Mouse (Mus musculus): ENCODE data around the gene Ctxn2. TPM values are rescaled to one million over a fixed set of nuclear protein-coding genes. Genes with fewer than 3 reads are reported as not detected.
"Not testable (repeated sequence)": the region's sequence is repeated elsewhere in the genome, so short reads cannot be mapped to it uniquely, and the experiment has no call there.

The Ctxn2 gene
- not detected in 2 replicates for total RNA-seq (2012; rRNA removed)
- not detected in 2 replicates for total RNA-seq (2014; rRNA removed)
- polyA plus RNA-seq (2012; ENCODE audit: insufficient read length, low read depth): not detected in 2 replicates

DNA sequence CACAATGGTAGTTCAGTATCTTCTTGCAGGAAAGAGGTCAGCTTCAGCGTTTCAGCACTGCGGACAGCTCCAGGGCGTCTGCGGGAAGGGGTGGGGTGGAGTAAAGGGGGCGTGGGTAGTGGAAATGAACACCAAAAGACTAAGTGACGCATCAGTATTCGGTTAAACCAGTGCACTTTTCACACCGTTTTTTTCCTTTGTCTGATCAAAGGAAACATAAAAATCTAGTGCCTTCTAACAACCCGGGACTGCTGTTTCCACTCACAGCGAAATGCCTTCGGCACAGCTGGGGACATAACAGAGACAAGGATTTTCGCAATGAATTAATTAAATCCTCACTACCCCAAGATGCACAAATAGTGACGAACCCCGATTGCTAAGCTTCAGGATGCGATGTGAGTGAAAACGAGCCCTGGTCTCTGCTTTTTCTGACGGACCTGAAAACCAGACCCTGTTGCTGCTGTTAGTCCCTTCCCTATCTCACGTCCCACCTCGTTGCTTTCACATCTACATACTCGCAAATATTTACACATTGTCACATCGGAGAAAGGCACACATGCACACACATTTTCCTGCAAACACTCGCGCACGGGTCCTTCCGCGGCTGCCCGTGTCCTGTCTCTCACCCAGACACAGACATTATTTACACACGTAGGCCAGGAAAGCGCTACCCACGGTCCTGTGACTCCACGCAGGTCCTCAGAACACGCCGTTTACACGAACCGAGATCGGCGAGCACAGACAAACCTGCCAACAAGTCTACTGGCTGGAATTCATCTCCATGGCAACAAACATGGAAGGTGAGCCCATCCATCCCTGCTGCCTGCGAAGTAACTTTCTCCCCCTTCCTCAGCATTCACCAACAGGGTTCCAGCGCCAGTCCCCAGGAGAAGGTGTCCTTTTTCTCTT is at the start of gene Ctxn2:
Gene Ctxn2, plus strand, starts transcription at position 790 of the 909 bp plus-strand sequence.
- H3K4me2 ChIP-seq (ENCODE audit: insufficient read depth, low read depth, poor library complexity, severe bottlenecking): no peak within 1 kb of the TSS
- H3K79me2 ChIP-seq (replicated peaks; ENCODE audit: control insufficient read depth, extremely low read depth, insufficient read depth, poor library complexity, severe bottlenecking): no peaks in the 10 kb centered on the region
- no peak for DNase-seq (ENCODE audit: extremely low read depth)
- H3K4me3 ChIP-seq (replicated peaks in 1 of 3; ENCODE audit: low read depth in 2 of 3, low read length in 2 of 3, poor library complexity in 1 of 3): no peak within 1 kb of the TSS
- TF ChIP-seq USF2 (conservative IDR thresholded peaks at IDR 0.05; ENCODE audit: low read depth, low read length): no peak
- no peak for TF ChIP-seq TBP (conservative IDR thresholded peaks at IDR 0.05; ENCODE audit: low read depth, low read length)
- TF ChIP-seq JUND (conservative IDR thresholded peaks at IDR 0.05; ENCODE audit: low read depth, low read length): no peak
- TF ChIP-seq ELF1 (IDR thresholded peaks at IDR 0.05; ENCODE audit: low read depth, low read length): no peak
- no peak for TF ChIP-seq KAT2A (IDR thresholded peaks at IDR 0.05; ENCODE audit: insufficient replicate concordance, low read length)
- TF ChIP-seq RCOR1 (conservative IDR thresholded peaks at IDR 0.05; ENCODE audit: low read depth, low read length): no peak
- TF ChIP-seq POLR2AphosphoS2 (IDR thresholded peaks at IDR 0.05; ENCODE audit: low read depth, low read length): no peak
- no peak for TF ChIP-seq ZC3H11A (IDR thresholded peaks at IDR 0.05; ENCODE audit: low read depth, low read length)
- no peak for TF ChIP-seq MXI1 (IDR thresholded peaks at IDR 0.05; ENCODE audit: low read depth, low read length)
- no peak for TF ChIP-seq MAZ (IDR thresholded peaks at IDR 0.05; ENCODE audit: low read depth, low read length)
- TF ChIP-seq ETS1 (conservative IDR thresholded peaks at IDR 0.05; ENCODE audit: low read depth, low read length): no peak
- no peak for TF ChIP-seq RAD21 (IDR thresholded peaks at IDR 0.05; ENCODE audit: low read depth, low read length)
- no peak for TF ChIP-seq USF1 (IDR thresholded peaks at IDR 0.05; ENCODE audit: low read depth, low read length)
- TF ChIP-seq TCF12 (IDR thresholded peaks at IDR 0.05; ENCODE audit: low read depth, low read length): no peak
- no peak for TF ChIP-seq SMC3 (IDR thresholded peaks at IDR 0.05; ENCODE audit: low read depth, low read length)
- TF ChIP-seq BHLHE40 (IDR thresholded peaks at IDR 0.05; ENCODE audit: low read depth, low read length): no peak
- TF ChIP-seq UBTF (IDR thresholded peaks at IDR 0.05; ENCODE audit: low read depth, low read length): no peak
- no peak for TF ChIP-seq ZNF384 (IDR thresholded peaks at IDR 0.05; ENCODE audit: low read depth, low read length)
- in situ Hi-C loops (cut with MboI; ENCODE audit: low pct_ligation_motif_present, low pct_unique_long_range_greater_than_20kb, low sequenced_read_pairs) (no loop called here), dilution Hi-C loops (cut with MboI; ENCODE audit: extremely low pct_ligation_motif_present, extremely low pct_unique_long_range_greater_than_20kb, low sequenced_read_pairs) (no loop called here)
- no peak within 1 kb of the TSS for H3K27ac ChIP-seq (ENCODE audit: insufficient read depth, low read depth)
- H3K4me1 ChIP-seq (ENCODE audit: control insufficient read depth in 1 of 2, insufficient read depth in 2 of 2): no peaks in the 10 kb centered on the region
- no peaks in the 10 kb centered on the region for H3K27me3 ChIP-seq (replicated peaks)
- H3K9ac ChIP-seq (ENCODE audit: insufficient read depth, low read depth): no peak within 1 kb of the TSS
- H3K36me3 ChIP-seq (replicated peaks in 1 of 2; ENCODE audit: control insufficient read depth in 1 of 2, insufficient read depth in 1 of 2, low read length in 1 of 2): no peaks in the 10 kb centered on the region
- peaks cover 14% of the 10 kb centered on the region for H3K9me3 ChIP-seq (replicated peaks; ENCODE audit: low read length)

DNA sequence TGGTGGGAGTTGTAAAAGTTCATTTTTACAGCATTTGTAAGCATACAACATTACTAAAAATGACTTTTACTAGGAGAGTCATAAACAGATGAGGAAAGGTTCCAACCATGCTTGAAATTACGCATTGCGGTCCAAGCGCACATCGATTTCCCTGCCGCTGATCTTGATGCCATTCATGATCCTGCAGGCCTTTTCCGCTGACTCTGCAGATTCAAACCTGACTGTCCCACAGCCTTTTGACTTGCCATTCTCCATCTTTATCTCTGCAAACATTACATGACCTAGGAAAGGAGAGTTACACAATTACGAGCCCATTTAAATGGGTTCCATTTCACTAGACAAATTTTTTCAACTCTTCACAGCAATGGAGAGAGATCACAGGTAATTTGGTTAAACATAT is 47.7 kb upstream of the Ctxn2 start:
- H3K4me3 ChIP-seq (replicated peaks in 1 of 3; ENCODE audit: low read depth in 2 of 3, low read length in 2 of 3, poor library complexity in 1 of 3): no peak overlapping the region
- H3K79me2 ChIP-seq (replicated peaks; ENCODE audit: control insufficient read depth, extremely low read depth, insufficient read depth, poor library complexity, severe bottlenecking): no peaks in the 10 kb centered on the region
- DNase-seq (ENCODE audit: extremely low read depth): no peak
- H3K4me1 ChIP-seq (ENCODE audit: control insufficient read depth in 1 of 2, insufficient read depth in 2 of 2): no peaks in the 10 kb centered on the region
- H3K4me2 ChIP-seq (ENCODE audit: insufficient read depth, low read depth, poor library complexity, severe bottlenecking): no peak overlapping the region
- in situ Hi-C loops (cut with MboI; ENCODE audit: low pct_ligation_motif_present, low pct_unique_long_range_greater_than_20kb, low sequenced_read_pairs) (no loop called here), dilution Hi-C loops (cut with MboI; ENCODE audit: extremely low pct_ligation_motif_present, extremely low pct_unique_long_range_greater_than_20kb, low sequenced_read_pairs) (no loop called here)
- H3K9ac ChIP-seq (ENCODE audit: insufficient read depth, low read depth): no peak overlapping the region
- H3K36me3 ChIP-seq (replicated peaks in 1 of 2; ENCODE audit: control insufficient read depth in 1 of 2, insufficient read depth in 1 of 2, low read length in 1 of 2): no peaks in the 10 kb centered on the region
- no peaks in the 10 kb centered on the region for H3K27me3 ChIP-seq (replicated peaks)
- H3K9me3 ChIP-seq (replicated peaks; ENCODE audit: low read length): peaks cover 18% of the 10 kb centered on the region
- TF ChIP-seq MAFK (IDR thresholded peaks at IDR 0.05; ENCODE audit: insufficient replicate concordance, low read length) (peak; percentile 78), MAZ (IDR thresholded peaks at IDR 0.05; ENCODE audit: low read depth, low read length) (no peak)
- no peak overlapping the region for H3K27ac ChIP-seq (ENCODE audit: insufficient read depth, low read depth)

DNA sequence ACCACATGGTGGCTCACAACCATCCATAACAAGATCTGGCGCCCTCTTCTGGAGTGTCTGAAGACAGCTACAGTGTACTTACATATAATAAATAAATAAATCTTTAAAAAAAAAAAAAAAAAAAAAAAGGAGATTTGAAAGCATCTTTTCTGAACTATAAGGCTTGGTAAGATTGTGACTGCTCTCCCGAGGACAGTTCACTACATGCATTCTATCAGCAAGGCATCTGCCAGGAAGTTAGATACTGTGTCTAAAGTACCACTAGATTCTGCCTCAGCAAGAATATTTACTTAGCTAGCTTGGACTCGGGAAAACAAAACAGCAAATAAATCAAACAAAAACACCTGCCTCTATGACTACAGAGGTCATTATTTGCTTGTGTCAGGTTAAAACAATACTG is 44.4 kb upstream of the Ctxn2 start:
- in situ Hi-C loops (cut with MboI; ENCODE audit: low pct_ligation_motif_present, low pct_unique_long_range_greater_than_20kb, low sequenced_read_pairs); H3K4me3 ChIP-seq (replicated peaks in 1 of 3; ENCODE audit: low read depth in 2 of 3, low read length in 2 of 3, poor library complexity in 1 of 3); DNase-seq (ENCODE audit: extremely low read depth); H3K79me2 ChIP-seq (replicated peaks; ENCODE audit: control insufficient read depth, extremely low read depth, insufficient read depth, poor library complexity, severe bottlenecking); H3K4me1 ChIP-seq (ENCODE audit: control insufficient read depth in 1 of 2, insufficient read depth in 2 of 2); H3K9ac ChIP-seq (ENCODE audit: insufficient read depth, low read depth); H3K36me3 ChIP-seq (replicated peaks in 1 of 2; ENCODE audit: control insufficient read depth in 1 of 2, insufficient read depth in 1 of 2, low read length in 1 of 2); H3K27me3 ChIP-seq (replicated peaks); dilution Hi-C loops (cut with MboI; ENCODE audit: extremely low pct_ligation_motif_present, extremely low pct_unique_long_range_greater_than_20kb, low sequenced_read_pairs); H3K4me2 ChIP-seq (ENCODE audit: insufficient read depth, low read depth, poor library complexity, severe bottlenecking); H3K27ac ChIP-seq (ENCODE audit: insufficient read depth, low read depth): not testable (repeated sequence)
- peaks cover 15% of the 10 kb centered on the region for H3K9me3 ChIP-seq (replicated peaks; ENCODE audit: low read length)
